Mouse (Mus musculus): ENCODE data around the gene Ephx4.

DNA sequence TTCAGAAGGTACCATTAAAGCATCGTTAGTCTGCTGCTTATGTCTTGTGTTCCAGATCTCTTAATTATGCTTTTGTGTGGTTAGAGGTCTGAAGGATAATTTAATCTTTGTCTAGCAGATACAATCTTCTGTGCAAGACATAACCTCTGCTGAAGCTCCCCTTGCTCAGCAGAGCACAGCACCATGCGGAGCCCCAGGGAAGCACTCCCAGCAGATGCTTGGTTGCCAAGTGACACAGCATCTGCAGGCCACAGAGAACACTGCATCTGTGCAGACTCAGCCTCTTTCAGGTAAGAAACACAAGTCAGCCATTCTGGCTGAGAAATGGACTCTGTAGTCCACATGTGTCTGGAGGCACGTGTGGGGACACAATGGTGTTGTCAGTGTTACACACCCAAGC is 32.5 kb upstream of the Ephx4 start:
- TF ChIP-seq POLR2A (IDR thresholded peaks at IDR 0.05; ENCODE audit: insufficient read depth, low read depth, low read length) (no peak), CTCF (IDR thresholded peaks at IDR 0.05) (no peak), EP300 (IDR thresholded peaks at IDR 0.05; ENCODE audit: insufficient read depth, low read depth, low read length) (no peak)

Data from heart, adult 2 months (tissue).